ENCODE assay signal across 17 mouse cellular contexts in genomic region chr10:127610066-127610415, GRCm38 (mm10). TPM values are rescaled to one million over a fixed set of nuclear protein-coding genes. Genes with fewer than 3 reads are reported as not detected.
DNase-seq lines count a peak whose midpoint lies in the region; ATAC-seq and TF ChIP-seq lines count a peak whose summit lies in the region.
"Had no signal": no experiment of that assay in that cellular context is flagged by ENCODE, and none has a peak within 500 bp of the region (broad histone marks: within the 10 kb centered on the region; RNA-seq: fewer than 3 reads in every experiment).

No protein-coding gene starts in this region.

- H3K9me3 ChIP-seq in kidney, postnatal 0 days (replicated peaks; ENCODE audit: low read length) = no peaks in the 10 kb centered on the region
- H3K9me3 ChIP-seq in embryonic facial prominence, embryonic 10.5 days = no peaks in the 10 kb centered on the region
- H3K9me3 ChIP-seq in embryonic facial prominence, embryonic 15.5 days (replicated peaks) = no peaks in the 10 kb centered on the region
- no peaks in the 10 kb centered on the region for H3K9me3 ChIP-seq in limb, embryonic 15.5 days
- no peaks in the 10 kb centered on the region for H3K9me3 ChIP-seq in midbrain, embryonic 14.5 days (ENCODE audit: control insufficient read depth, low read length)
- H3K9me3 ChIP-seq: heart, embryonic 12.5 days; liver, embryonic 15.5 days; neural tube, embryonic 13.5 days had no signal

- H3K4me1 ChIP-seq in kidney, postnatal 0 days (replicated peaks; ENCODE audit: insufficient read depth, low read length) = peaks cover 14% of the 10 kb centered on the region
- H3K4me1 ChIP-seq in embryonic facial prominence, embryonic 10.5 days = peaks cover 59% of the 10 kb centered on the region
- H3K4me1 ChIP-seq in embryonic facial prominence, embryonic 15.5 days = peaks cover 59% of the 10 kb centered on the region
- peaks cover 41% of the 10 kb centered on the region for H3K4me1 ChIP-seq in limb, embryonic 15.5 days
- H3K4me1 ChIP-seq in midbrain, embryonic 14.5 days (ENCODE audit: control insufficient read depth, insufficient read depth, low read length) = peaks cover 12% of the 10 kb centered on the region

- 86% methylated on average over 9 of the region's 9 CpGs for WGBS in kidney, postnatal 0 days
- WGBS in embryonic facial prominence, embryonic 10.5 days = 88% methylated on average over 9 of the region's 9 CpGs
- 79% methylated on average over 9 of the region's 9 CpGs for WGBS in embryonic facial prominence, embryonic 15.5 days
- 79% methylated on average over 9 of the region's 9 CpGs for WGBS in limb, embryonic 15.5 days
- 91% methylated on average over 9 of the region's 9 CpGs for WGBS in midbrain, embryonic 14.5 days

- no peaks in the 10 kb centered on the region for H3K27me3 ChIP-seq in kidney, postnatal 0 days (ENCODE audit: insufficient read depth, low read length)
- H3K27me3 ChIP-seq in embryonic facial prominence, embryonic 10.5 days (replicated peaks; ENCODE audit: low read depth, poor library complexity, severe bottlenecking) = 0 out of 2 replicates have a peak, but pooled peaks cover 4% of the 10 kb centered on the region
- no peaks in the 10 kb centered on the region for H3K27me3 ChIP-seq in embryonic facial prominence, embryonic 15.5 days
- H3K27me3 ChIP-seq in limb, embryonic 15.5 days = no peaks in the 10 kb centered on the region
- no peaks in the 10 kb centered on the region for H3K27me3 ChIP-seq in midbrain, embryonic 14.5 days (ENCODE audit: control insufficient read depth, insufficient read depth, low read length)
- H3K27me3 ChIP-seq: heart, embryonic 12.5 days; neural tube, embryonic 13.5 days; Patski had no signal

- peak overlapping the region; percentile 52 for H3K27ac ChIP-seq in kidney, postnatal 0 days
- H3K27ac ChIP-seq in embryonic facial prominence, embryonic 10.5 days (replicated peaks) = peak overlapping the region; percentile 41; the same call in 1 of the 2 replicates
- H3K27ac ChIP-seq in embryonic facial prominence, embryonic 15.5 days (replicated peaks) = peak overlapping the region; percentile 91
- peak overlapping the region; percentile 74 for H3K27ac ChIP-seq in limb, embryonic 15.5 days
- no peak overlapping the region for H3K27ac ChIP-seq in midbrain, embryonic 14.5 days (replicated peaks; ENCODE audit: low read depth, low read length)
- H3K27ac ChIP-seq: hindbrain, postnatal 0 days; liver, embryonic 15.5 days; neural tube, embryonic 13.5 days had no signal

- H3K36me3 ChIP-seq in kidney, postnatal 0 days (ENCODE audit: insufficient read depth, low read length) = peaks cover 18% of the 10 kb centered on the region; the same call in 1 of the 2 replicates
- H3K36me3 ChIP-seq in embryonic facial prominence, embryonic 10.5 days (replicated peaks) = peaks cover 85% of the 10 kb centered on the region
- peaks cover 68% of the 10 kb centered on the region for H3K36me3 ChIP-seq in embryonic facial prominence, embryonic 15.5 days
- H3K36me3 ChIP-seq in limb, embryonic 15.5 days = peaks cover 73% of the 10 kb centered on the region
- peaks cover 81% of the 10 kb centered on the region for H3K36me3 ChIP-seq in midbrain, embryonic 14.5 days (ENCODE audit: control insufficient read depth, insufficient read depth, low read length)

- no peak for TF ChIP-seq CTCF in kidney, postnatal 0 days (IDR thresholded peaks at IDR 0.05; ENCODE audit: low read depth)

- no peak for ATAC-seq in kidney, postnatal 0 days (replicated peaks; ENCODE audit: low FRiP score, low read depth)
- ATAC-seq in embryonic facial prominence, embryonic 15.5 days (ENCODE audit: insufficient number of reproducible peaks, low FRiP score, low TSS enrichment, low read depth) = no peak
- ATAC-seq in limb, embryonic 15.5 days (ENCODE audit: insufficient number of reproducible peaks, low FRiP score, low TSS enrichment, low read depth) = no peak
- ATAC-seq in midbrain, embryonic 14.5 days (ENCODE audit: low FRiP score, low TSS enrichment) = no peak
- ATAC-seq: hindbrain, postnatal 0 days; Patski had no signal

- no peak overlapping the region for H3K9ac ChIP-seq in kidney, postnatal 0 days (ENCODE audit: low read depth, low read length)
- no peak overlapping the region for H3K9ac ChIP-seq in embryonic facial prominence, embryonic 15.5 days
- H3K9ac ChIP-seq in limb, embryonic 15.5 days = no peak overlapping the region
- H3K9ac ChIP-seq in midbrain, embryonic 14.5 days (replicated peaks; ENCODE audit: low read length) = no peak overlapping the region
- H3K9ac ChIP-seq: liver, embryonic 15.5 days; neural tube, embryonic 13.5 days had no signal

- no peak overlapping the region for H3K4me3 ChIP-seq in kidney, postnatal 0 days (replicated peaks; ENCODE audit: low read depth, low read length)
- no peak overlapping the region for H3K4me3 ChIP-seq in embryonic facial prominence, embryonic 10.5 days
- H3K4me3 ChIP-seq in embryonic facial prominence, embryonic 15.5 days (replicated peaks) = no peak overlapping the region
- no peak overlapping the region for H3K4me3 ChIP-seq in limb, embryonic 15.5 days
- no peak overlapping the region for H3K4me3 ChIP-seq in midbrain, embryonic 14.5 days (replicated peaks; ENCODE audit: low read depth, low read length)
- H3K4me3 ChIP-seq: heart, embryonic 12.5 days; liver, embryonic 15.5 days; neural tube, embryonic 13.5 days had no signal

- no peak for DNase-seq in kidney, postnatal 0 days (ENCODE audit: low spot score)
- no peak for DNase-seq in kidney, postnatal 14 days
- no peak for DNase-seq in embryonic facial prominence, embryonic 10.5 days (ENCODE audit: low spot score)
- DNase-seq in ovary, adult 18-20 months (ENCODE audit: low spot score) = no peak
- no peak for DNase-seq in frontal cortex, postnatal 36 days (ENCODE audit: low spot score in 2 of 2)
- DNase-seq in midbrain, embryonic 14.5 days = no peak
- DNase-seq: adrenal gland, postnatal 36 days; cerebellum, adult 9-11 months; right cerebral cortex, postnatal 14 days; thymus, postnatal 4 days had no signal

- no peak overlapping the region for H3K4me2 ChIP-seq in kidney, postnatal 0 days (ENCODE audit: low read length)
- H3K4me2 ChIP-seq in embryonic facial prominence, embryonic 15.5 days (replicated peaks) = no peak overlapping the region
- no peak overlapping the region for H3K4me2 ChIP-seq in limb, embryonic 15.5 days
- H3K4me2 ChIP-seq in midbrain, embryonic 14.5 days (ENCODE audit: low read length) = no peak overlapping the region
- H3K4me2 ChIP-seq: heart, embryonic 12.5 days; liver, embryonic 15.5 days; neural tube, embryonic 13.5 days had no signal

RNA-seq across cellular contexts. Expression of gene Lrp1, which starts 10.9 kb away (rescaled TPM):
- polyA plus RNA-seq in kidney, postnatal 0 days (2015; fragmentation: Nextera tagmentation; extraction: Ambion mirVana) = 42.6 and 44.5 TPM in 2 replicates
- 66.6 and 70.6 TPM in 2 replicates for polyA plus RNA-seq in embryonic facial prominence, embryonic 10.5 days (2016; fragmentation: Nextera tagmentation; extraction: Ambion mirVana)
- polyA plus RNA-seq in embryonic facial prominence, embryonic 15.5 days (2015; fragmentation: Nextera tagmentation; extraction: Ambion mirVana) = 161 and 163 TPM in 2 replicates
- 146 and 148 TPM in 2 replicates for polyA plus RNA-seq in limb, embryonic 15.5 days (2015; fragmentation: Nextera tagmentation; extraction: Ambion mirVana)
- polyA plus RNA-seq in midbrain, embryonic 14.5 days (2014; fragmentation: Nextera tagmentation; extraction: Ambion mirVana) = 110 and 131 TPM in 2 replicates

RNA-seq across cellular contexts. Expression of gene Stat6, which starts 32.7 kb away (rescaled TPM):
- 26.2 and 27.0 TPM in 2 replicates for polyA plus RNA-seq in kidney, postnatal 0 days (2015; fragmentation: Nextera tagmentation; extraction: Ambion mirVana)
- 10.4 and 11.5 TPM in 2 replicates for polyA plus RNA-seq in embryonic facial prominence, embryonic 10.5 days (2016; fragmentation: Nextera tagmentation; extraction: Ambion mirVana)
- 35.3 and 36.2 TPM in 2 replicates for polyA plus RNA-seq in embryonic facial prominence, embryonic 15.5 days (2015; fragmentation: Nextera tagmentation; extraction: Ambion mirVana)
- polyA plus RNA-seq in limb, embryonic 15.5 days (2015; fragmentation: Nextera tagmentation; extraction: Ambion mirVana) = 36.7 and 38.9 TPM in 2 replicates
- 1.4 and 4.0 TPM in 2 replicates for polyA plus RNA-seq in midbrain, embryonic 14.5 days (2014; fragmentation: Nextera tagmentation; extraction: Ambion mirVana)

RNA-seq across cellular contexts. Expression of gene Nemp1, which starts 56.7 kb away (rescaled TPM):
- polyA plus RNA-seq in kidney, postnatal 0 days (2015; fragmentation: Nextera tagmentation; extraction: Ambion mirVana) = 6.6 and 6.9 TPM in 2 replicates
- 10.0 and 10.7 TPM in 2 replicates for polyA plus RNA-seq in embryonic facial prominence, embryonic 10.5 days (2016; fragmentation: Nextera tagmentation; extraction: Ambion mirVana)
- polyA plus RNA-seq in embryonic facial prominence, embryonic 15.5 days (2015; fragmentation: Nextera tagmentation; extraction: Ambion mirVana) = 10.1 and 11.3 TPM in 2 replicates
- 8.3 and 8.5 TPM in 2 replicates for polyA plus RNA-seq in limb, embryonic 15.5 days (2015; fragmentation: Nextera tagmentation; extraction: Ambion mirVana)
- 2.6 and 3.5 TPM in 2 replicates for polyA plus RNA-seq in midbrain, embryonic 14.5 days (2014; fragmentation: Nextera tagmentation; extraction: Ambion mirVana)

RNA-seq across cellular contexts. Expression of gene Nab2, which starts 58.3 kb away (rescaled TPM):
- 21.5 and 24.3 TPM in 2 replicates for polyA plus RNA-seq in kidney, postnatal 0 days (2015; fragmentation: Nextera tagmentation; extraction: Ambion mirVana)
- 11.6 and 12.1 TPM in 2 replicates for polyA plus RNA-seq in embryonic facial prominence, embryonic 10.5 days (2016; fragmentation: Nextera tagmentation; extraction: Ambion mirVana)
- polyA plus RNA-seq in embryonic facial prominence, embryonic 15.5 days (2015; fragmentation: Nextera tagmentation; extraction: Ambion mirVana) = 30.8 and 33.2 TPM in 2 replicates
- polyA plus RNA-seq in limb, embryonic 15.5 days (2015; fragmentation: Nextera tagmentation; extraction: Ambion mirVana) = 23.7 and 24.4 TPM in 2 replicates
- 0.93 and 1.2 TPM in 2 replicates for polyA plus RNA-seq in midbrain, embryonic 14.5 days (2014; fragmentation: Nextera tagmentation; extraction: Ambion mirVana)
